Mouse (Mus musculus): ENCODE data around the gene Rif1. TPM values are rescaled to one million over a fixed set of nuclear protein-coding genes. Genes with fewer than 3 reads are reported as not detected.
"Not testable (repeated sequence)": the region's sequence is repeated elsewhere in the genome, so short reads cannot be mapped to it uniquely, and the experiment has no call there.

Rif1 gene
- polyA plus RNA-seq, 1 experiment: 1.2 TPM

GRCm38 (mm10) chr2:52068641-52069040, 4.0 kb upstream of the Rif1 start:
- DNase-seq (ENCODE audit: low read depth, low spot score): no peak
- 62% methylated on average over 1 of the region's 1 CpGs for WGBS

- DNase-seq (ENCODE audit: low read depth, low spot score): no peak
- WGBS: 93% methylated on average over 5 of the region's 5 CpGs
Measured at GRCm38 (mm10) chr2:52070816-52071215, 1.8 kb upstream of the Rif1 start.

GRCm38 (mm10) chr2:52071241-52071991, 1.2 kb upstream of the Rif1 start:
- no peak for DNase-seq (ENCODE audit: low read depth, low spot score)
- 47% methylated on average over 13 of the region's 13 CpGs for whole genome bisulfite sequencing

- 8% methylated on average over 10 of the region's 10 CpGs for WGBS
- no peak for DNase-seq (ENCODE audit: low read depth, low spot score)
Measured at GRCm38 (mm10) chr2:52072065-52072490, 554 bp upstream of the Rif1 start.

- no peak for DNase-seq (ENCODE audit: low read depth, low spot score)
- 1% methylated on average over 56 of the region's 56 CpGs for WGBS
Measured at GRCm38 (mm10) chr2:52073141-52073904, 691 bp downstream of the Rif1 start.

- 91% methylated on average over 2 of the region's 2 CpGs for WGBS
- no peak for DNase-seq (ENCODE audit: low read depth, low spot score)
Measured at GRCm38 (mm10) chr2:52078666-52079065, 6.0 kb downstream of the Rif1 start.

- DNase-seq (ENCODE audit: low read depth, low spot score): no peak
- WGBS: 74% methylated on average over 3 of the region's 3 CpGs
Measured at GRCm38 (mm10) chr2:52084013-52084412, 11.4 kb downstream of the Rif1 start.

- DNase-seq (ENCODE audit: low read depth, low spot score): no peak
- 79% methylated on average over 2 of the region's 2 CpGs for WGBS
Measured at GRCm38 (mm10) chr2:52084571-52084970, 11.9 kb downstream of the Rif1 start.

GRCm38 (mm10) chr2:52114086-52114485, 41.5 kb downstream of the Rif1 start:
- 98% methylated on average over 1 of the region's 1 CpGs for WGBS
- DNase-seq (ENCODE audit: low read depth, low spot score): no peak

- DNase-seq (ENCODE audit: low read depth, low spot score): not testable (repeated sequence)
- 97% methylated on average over 20 of the region's 20 CpGs for WGBS
Measured at GRCm38 (mm10) chr2:52131370-52131769, 58.7 kb downstream of the Rif1 start.

GRCm38 (mm10) chr2:52133351-52133750, 60.7 kb downstream of the Rif1 start:
- DNase-seq (ENCODE audit: low read depth, low spot score): no peak
- WGBS: 92% methylated on average over 2 of the region's 2 CpGs

- WGBS: 70% methylated on average over 3 of the region's 3 CpGs
- no peak for DNase-seq (ENCODE audit: low read depth, low spot score)
Measured at GRCm38 (mm10) chr2:52153064-52153463, 80.4 kb downstream of the Rif1 start.

- no peak for DNase-seq (ENCODE audit: low read depth, low spot score)
- WGBS: 75% methylated on average over 7 of the region's 7 CpGs
Measured at GRCm38 (mm10) chr2:52169243-52170005, 96.8 kb downstream of the Rif1 start.

Other genes starting within 250 kb of the Rif1 start
- 5.2 TPM in 2 replicates for gene Rbm43, start 137.7 kb upstream of the Rif1 start, polyA plus RNA-seq (2012; rRNA removed)
- 18.8 and 24.8 TPM in 2 replicates for gene Nmi, start 99.3 kb upstream of the Rif1 start, polyA plus RNA-seq (2012; rRNA removed)
- gene Tnfaip6, start 34.8 kb upstream of the Rif1 start, polyA plus RNA-seq (2012; rRNA removed): 0.68 and 0.84 TPM in 2 replicates

All from large intestine, adult 2 months (tissue).